In genomic region chr6:88898534-88899048, GRCm38 (mm10) we compare ENCODE assay signal across 8 mouse cellular contexts. TPM values are rescaled to one million over a fixed set of nuclear protein-coding genes. Genes with fewer than 3 reads are reported as not detected.
A peak's percentile ranks its signal among the peaks of the same experiment; 100 is the strongest.
DNase-seq lines count a peak whose midpoint lies in the region; ATAC-seq and TF ChIP-seq lines count a peak whose summit lies in the region.

Gene Mcm2, minus strand, starts transcription at chr6:88898780.

- peak within 1 kb of the TSS; percentile 44 for H3K27ac ChIP-seq in CH12.LX (ENCODE audit: insufficient read depth, low read depth)
- H3K27ac ChIP-seq in forebrain, embryonic 11.5 days (ENCODE audit: low read depth, low read length), result peak within 1 kb of the TSS; percentile 46
- peak within 1 kb of the TSS; percentile 63 for H3K27ac ChIP-seq in heart, embryonic 16.5 days (ENCODE audit: low read length)
- H3K27ac ChIP-seq in liver, embryonic 15.5 days (replicated peaks), result peak within 1 kb of the TSS; percentile 78
- H3K27ac ChIP-seq in neural tube, embryonic 12.5 days, result 0 out of 2 replicates have a peak within 1 kb of the TSS, but pooled peaks have one; percentile 42

- TF ChIP-seq CTCF in CH12.LX (conservative IDR thresholded peaks at IDR 0.05 in 1 of 2, IDR thresholded peaks at IDR 0.05 in 1 of 2; ENCODE audit: low read depth in 2 of 2, low read length in 2 of 2), result no peak

- in situ Hi-C loops in CH12.LX (cut with MboI; ENCODE audit: low pct_ligation_motif_present, low pct_unique_long_range_greater_than_20kb, low sequenced_read_pairs), result loop anchor here (25.0 kb wide), 1 partner anchor 786 kb away; no protein-coding TSS in a partner anchor

- WGBS in forebrain, embryonic 11.5 days, result under 1% methylated on average over 33 of the region's 33 CpGs
- WGBS in heart, embryonic 16.5 days, result 1% methylated on average over 33 of the region's 33 CpGs
- under 1% methylated on average over 33 of the region's 33 CpGs for WGBS in liver, embryonic 15.5 days (ENCODE audit: insufficient replicate concordance)
- WGBS in neural tube, embryonic 12.5 days, result under 1% methylated on average over 33 of the region's 33 CpGs

- H3K9ac ChIP-seq in CH12.LX (ENCODE audit: insufficient read depth, low read depth), result peak within 1 kb of the TSS; percentile 79
- peak within 1 kb of the TSS; percentile 73 for H3K9ac ChIP-seq in forebrain, embryonic 11.5 days (ENCODE audit: low read length)
- H3K9ac ChIP-seq in heart, embryonic 16.5 days (ENCODE audit: low read length), result peak within 1 kb of the TSS; percentile 78
- peak within 1 kb of the TSS; percentile 78 for H3K9ac ChIP-seq in liver, embryonic 15.5 days
- peak within 1 kb of the TSS; percentile 73 for H3K9ac ChIP-seq in neural tube, embryonic 12.5 days

- peak within 1 kb of the TSS; percentile 75 to 83 (median 82) for H3K4me3 ChIP-seq in CH12.LX (replicated peaks in 1 of 3; ENCODE audit: low read depth in 2 of 3, low read length in 2 of 3, poor library complexity in 1 of 3)
- H3K4me3 ChIP-seq in forebrain, embryonic 11.5 days (ENCODE audit: low read depth, low read length), result peak within 1 kb of the TSS; percentile 50
- H3K4me3 ChIP-seq in heart, embryonic 16.5 days (ENCODE audit: low read length), result peak within 1 kb of the TSS; percentile 71
- H3K4me3 ChIP-seq in liver, embryonic 15.5 days (replicated peaks), result peak within 1 kb of the TSS; percentile 88
- peak within 1 kb of the TSS; percentile 61 for H3K4me3 ChIP-seq in neural tube, embryonic 12.5 days

- TF ChIP-seq POLR2A in CH12.LX (IDR thresholded peaks at IDR 0.05; ENCODE audit: low read depth, low read length), result peak; percentile 96

- H3K79me2 ChIP-seq in CH12.LX (replicated peaks; ENCODE audit: control insufficient read depth, extremely low read depth, insufficient read depth, poor library complexity, severe bottlenecking), result peaks cover 37% of the 10 kb centered on the region

- no peaks in the 10 kb centered on the region for H3K9me3 ChIP-seq in CH12.LX (replicated peaks; ENCODE audit: low read length)
- no peaks in the 10 kb centered on the region for H3K9me3 ChIP-seq in forebrain, embryonic 11.5 days (ENCODE audit: control insufficient read depth, low read length)
- no peaks in the 10 kb centered on the region for H3K9me3 ChIP-seq in heart, embryonic 16.5 days (replicated peaks; ENCODE audit: control insufficient read depth, low read length)
- no peaks in the 10 kb centered on the region for H3K9me3 ChIP-seq in liver, embryonic 15.5 days (replicated peaks)
- H3K9me3 ChIP-seq in neural tube, embryonic 12.5 days, result no peaks in the 10 kb centered on the region

- peak; percentile 97 for DNase-seq in CH12.LX (ENCODE audit: extremely low read depth)
- peak; percentile 97 for DNase-seq in c-Kit-positive CD71-positive TER-119-negative erythroid progenitor cells, embryonic 14.5 days (ENCODE audit: low read depth)
- DNase-seq in forebrain, embryonic 11.5 days (ENCODE audit: low spot score), result peak; percentile 98
- DNase-seq in kidney, postnatal 36 days, result peak; percentile 98 to 99
- peak; percentile 84 for DNase-seq in telencephalon, adult 2 months (ENCODE audit: low read depth, low spot score)

- peaks cover 6 to 44% of the 10 kb centered on the region in 2 experiments; a peak in 3 of 4 replicates for H3K4me1 ChIP-seq in CH12.LX (ENCODE audit: control insufficient read depth in 1 of 2, insufficient read depth in 2 of 2)
- peaks cover 19% of the 10 kb centered on the region for H3K4me1 ChIP-seq in forebrain, embryonic 11.5 days (replicated peaks; ENCODE audit: control insufficient read depth, insufficient read depth, low read length)
- H3K4me1 ChIP-seq in heart, embryonic 16.5 days (ENCODE audit: control insufficient read depth, insufficient read depth, low read length), result peaks cover 29% of the 10 kb centered on the region
- peaks cover 79% of the 10 kb centered on the region for H3K4me1 ChIP-seq in liver, embryonic 15.5 days (replicated peaks)
- H3K4me1 ChIP-seq in neural tube, embryonic 12.5 days, result peaks cover 40% of the 10 kb centered on the region

- peak within 1 kb of the TSS; percentile 86 for H3K4me2 ChIP-seq in CH12.LX (ENCODE audit: insufficient read depth, low read depth, poor library complexity, severe bottlenecking)
- peak within 1 kb of the TSS; percentile 63 for H3K4me2 ChIP-seq in forebrain, embryonic 11.5 days (ENCODE audit: low read depth, low read length, severe bottlenecking)
- H3K4me2 ChIP-seq in heart, embryonic 16.5 days (ENCODE audit: low read depth, low read length), result peak within 1 kb of the TSS; percentile 83
- peak within 1 kb of the TSS; percentile 85 for H3K4me2 ChIP-seq in liver, embryonic 15.5 days
- H3K4me2 ChIP-seq in neural tube, embryonic 12.5 days (replicated peaks), result peak within 1 kb of the TSS; percentile 79

- H3K27me3 ChIP-seq in CH12.LX (replicated peaks), result no peaks in the 10 kb centered on the region
- H3K27me3 ChIP-seq in forebrain, embryonic 11.5 days (ENCODE audit: control insufficient read depth, insufficient read depth, low read length), result no peaks in the 10 kb centered on the region
- H3K27me3 ChIP-seq in heart, embryonic 16.5 days (ENCODE audit: control insufficient read depth, insufficient read depth, low read length), result no peaks in the 10 kb centered on the region
- H3K27me3 ChIP-seq in liver, embryonic 15.5 days, result no peaks in the 10 kb centered on the region
- H3K27me3 ChIP-seq in neural tube, embryonic 12.5 days (replicated peaks), result no peaks in the 10 kb centered on the region

- H3K36me3 ChIP-seq in CH12.LX (replicated peaks in 1 of 2; ENCODE audit: control insufficient read depth in 1 of 2, insufficient read depth in 1 of 2, low read length in 1 of 2), result peaks cover 20 to 36% of the 10 kb centered on the region in 2 experiments
- H3K36me3 ChIP-seq in forebrain, embryonic 11.5 days (ENCODE audit: control insufficient read depth, insufficient read depth, low read length), result peaks cover 18% of the 10 kb centered on the region
- H3K36me3 ChIP-seq in heart, embryonic 16.5 days (ENCODE audit: control insufficient read depth, insufficient read depth), result peaks cover 8% of the 10 kb centered on the region
- peaks cover 37% of the 10 kb centered on the region for H3K36me3 ChIP-seq in liver, embryonic 15.5 days (replicated peaks)
- H3K36me3 ChIP-seq in neural tube, embryonic 12.5 days, result peaks cover 33% of the 10 kb centered on the region

- dilution Hi-C loops in CH12.LX (cut with MboI; ENCODE audit: extremely low pct_ligation_motif_present, extremely low pct_unique_long_range_greater_than_20kb, low sequenced_read_pairs), result no loop called here

- ATAC-seq in forebrain, embryonic 11.5 days (replicated peaks; ENCODE audit: low FRiP score), result peak; percentile 82
- peak; percentile 77 for ATAC-seq in heart, embryonic 16.5 days (replicated peaks; ENCODE audit: extremely low read depth, insufficient read depth, low FRiP score)
- ATAC-seq in liver, embryonic 15.5 days (ENCODE audit: insufficient read depth), result peak; percentile 70
- peak; percentile 60 for ATAC-seq in neural tube, embryonic 12.5 days (ENCODE audit: low FRiP score, low read depth)

- no peak for TF ChIP-seq EP300 in CH12.LX (IDR thresholded peaks at IDR 0.05; ENCODE audit: low read length)

- TF ChIP-seq RAD21 in CH12.LX (IDR thresholded peaks at IDR 0.05; ENCODE audit: low read depth, low read length), result no peak

TF ChIP-seq in CH12.LX, 34 proteins besides CTCF, POLR2A, EP300 and RAD21 (continues in another document):
- no peak for TF ChIP-seq ZC3H11A (IDR thresholded peaks at IDR 0.05; ENCODE audit: low read depth, low read length)
- TF ChIP-seq CHD1 (IDR thresholded peaks at IDR 0.05; ENCODE audit: low read depth, low read length), result no peak
- peak; percentile 90 for TF ChIP-seq ELF1 (IDR thresholded peaks at IDR 0.05; ENCODE audit: low read depth, low read length)
- TF ChIP-seq ZKSCAN1 (IDR thresholded peaks at IDR 0.05; ENCODE audit: borderline replicate concordance, low read depth, low read length), result no peak
- TF ChIP-seq BHLHE40 (IDR thresholded peaks at IDR 0.05; ENCODE audit: low read depth, low read length), result peak; percentile 75
- TF ChIP-seq MEF2A (IDR thresholded peaks at IDR 0.05; ENCODE audit: borderline replicate concordance, low read depth, low read length), result 0 out of 2 replicates have a peak, but pooled peaks have one; percentile 11
- peak; percentile 87 for TF ChIP-seq NELFE (IDR thresholded peaks at IDR 0.05; ENCODE audit: low read depth, low read length)
- peak; percentile 93 for TF ChIP-seq TBP (conservative IDR thresholded peaks at IDR 0.05; ENCODE audit: low read depth, low read length)
- peak; percentile 75; the same call in 1 of the 2 replicates for TF ChIP-seq POLR2AphosphoS2 (IDR thresholded peaks at IDR 0.05; ENCODE audit: low read depth, low read length)
- TF ChIP-seq KAT2A (IDR thresholded peaks at IDR 0.05; ENCODE audit: insufficient replicate concordance, low read length), result 0 out of 2 replicates have a peak, but pooled peaks have one; percentile 57
- no peak for TF ChIP-seq IRF4 (IDR thresholded peaks at IDR 0.05; ENCODE audit: low read depth, low read length)
- TF ChIP-seq ZNF384 (IDR thresholded peaks at IDR 0.05; ENCODE audit: low read depth, low read length), result peak; percentile 53; the same call in 1 of the 2 replicates
- 0 out of 2 replicates have a peak, but pooled peaks have one; percentile 48 for TF ChIP-seq MYC (IDR thresholded peaks at IDR 0.05; ENCODE audit: low read depth, low read length)
- TF ChIP-seq RCOR1 (conservative IDR thresholded peaks at IDR 0.05; ENCODE audit: low read depth, low read length), result no peak
- no peak for TF ChIP-seq PAX5 (IDR thresholded peaks at IDR 0.05; ENCODE audit: low read length)
- peak; percentile 93 for TF ChIP-seq ZMIZ1 (IDR thresholded peaks at IDR 0.05; ENCODE audit: low read depth, low read length)
- TF ChIP-seq USF1 (IDR thresholded peaks at IDR 0.05; ENCODE audit: low read depth, low read length), result peak; percentile 96
- TF ChIP-seq MAFK (IDR thresholded peaks at IDR 0.05; ENCODE audit: insufficient replicate concordance, low read length), result no peak
- TF ChIP-seq ETS1 (conservative IDR thresholded peaks at IDR 0.05; ENCODE audit: low read depth, low read length), result peak; percentile 36; the same call in 1 of the 2 replicates
- peak; percentile 99 for TF ChIP-seq E2F4 (IDR thresholded peaks at IDR 0.05; ENCODE audit: insufficient replicate concordance, low read depth, low read length)
- TF ChIP-seq USF2 (conservative IDR thresholded peaks at IDR 0.05; ENCODE audit: low read depth, low read length), result peak; percentile 94
- TF ChIP-seq MAX (IDR thresholded peaks at IDR 0.05; ENCODE audit: low read length), result peak; percentile 98

RNA-seq across cellular contexts. Expression of gene Mcm2, which starts in this region (rescaled TPM):
- total RNA-seq in CH12.LX (2012; rRNA removed), result 130 and 153 TPM in 2 replicates
- 146 and 148 TPM in 2 replicates for total RNA-seq in CH12.LX (2014; rRNA removed)
- 148 and 207 TPM in 2 replicates for polyA plus RNA-seq in CH12.LX (2012; ENCODE audit: insufficient read length, low read depth)
- 248 and 259 TPM in 2 replicates for polyA plus RNA-seq in forebrain, embryonic 11.5 days (2014; fragmentation: Nextera tagmentation; extraction: Ambion mirVana)
- polyA plus RNA-seq in heart, embryonic 16.5 days (2015; fragmentation: Nextera tagmentation; extraction: Ambion mirVana), result 88.3 and 94.7 TPM in 2 replicates
- polyA plus RNA-seq in liver, embryonic 15.5 days (2015; fragmentation: Nextera tagmentation; extraction: Ambion mirVana), result 147 and 155 TPM in 2 replicates
- polyA plus RNA-seq in neural tube, embryonic 12.5 days (2016; fragmentation: Nextera tagmentation; extraction: Ambion mirVana), result 120 and 127 TPM in 2 replicates

Comparison
In these comparisons a context has a peak if more than half of its experiments do, and no peak if none do; other contexts are left out.
1. Peak in every context shown above with its lines: DNase-seq, ATAC-seq, H3K4me3 ChIP-seq and H3K27ac ChIP-seq.